Mouse (Mus musculus): ENCODE results near the gene Hapln2. TPM values are rescaled to one million over a fixed set of nuclear protein-coding genes. Genes with fewer than 3 reads are reported as not detected.

The Hapln2 gene
- polyA plus RNA-seq (2016; fragmentation: Nextera tagmentation; extraction: Ambion mirVana): 0.10 and 0.12 TPM in 2 replicates

- H3K9ac ChIP-seq (replicated peaks): no peak within 1 kb of the TSS
- H3K4me2 ChIP-seq: no peak within 1 kb of the TSS
- H3K4me1 ChIP-seq (replicated peaks): peaks cover 14% of the 10 kb centered on the region
- no peak for ATAC-seq (ENCODE audit: insufficient number of reproducible peaks, insufficient read depth, low FRiP score, low TSS enrichment, low read depth)
- H3K36me3 ChIP-seq: no peaks in the 10 kb centered on the region
- no peak within 1 kb of the TSS for H3K4me3 ChIP-seq (replicated peaks)
- WGBS: 59% methylated on average over 5 of the region's 5 CpGs
- H3K27me3 ChIP-seq: peaks cover 86% of the 10 kb centered on the region
- H3K27ac ChIP-seq: no peak within 1 kb of the TSS
- peaks cover 9% of the 10 kb centered on the region for H3K9me3 ChIP-seq
Observed at GRCm38 (mm10) chr3:88027434-88028186, at the start of gene Hapln2. Gene Hapln2 (minus strand): TSS chr3:88027583.

GRCm38 (mm10) chr3:88074766-88075165 is 47.4 kb upstream of the Hapln2 start:
- H3K9me3 ChIP-seq: no peaks in the 10 kb centered on the region
- H3K4me1 ChIP-seq (replicated peaks): no peaks in the 10 kb centered on the region
- H3K9ac ChIP-seq (replicated peaks): no peak overlapping the region
- WGBS: 68% methylated on average over 8 of the region's 8 CpGs
- no peak overlapping the region for H3K4me3 ChIP-seq (replicated peaks)
- H3K27ac ChIP-seq: no peak overlapping the region
- H3K27me3 ChIP-seq: 0 out of 2 replicates have a peak, but pooled peaks cover 17% of the 10 kb centered on the region
- ATAC-seq (ENCODE audit: insufficient number of reproducible peaks, insufficient read depth, low FRiP score, low TSS enrichment, low read depth): no peak
- no peak overlapping the region for H3K4me2 ChIP-seq
- H3K36me3 ChIP-seq: no peaks in the 10 kb centered on the region

GRCm38 (mm10) chr3:88074351-88074750 is 47.0 kb upstream of the Hapln2 start:
- Histone ChIP-seq H3K4me2 (no peak overlapping the region), H3K27ac (no peak overlapping the region), H3K9ac (replicated peaks) (no peak overlapping the region), H3K9me3 (no peaks in the 10 kb centered on the region), H3K27me3 (0 out of 2 replicates have a peak, but pooled peaks cover 17% of the 10 kb centered on the region), H3K36me3 (no peaks in the 10 kb centered on the region), H3K4me3 (replicated peaks) (no peak overlapping the region), H3K4me1 (replicated peaks) (no peaks in the 10 kb centered on the region)
- 72% methylated on average over 2 of the region's 2 CpGs for WGBS
- ATAC-seq (ENCODE audit: insufficient number of reproducible peaks, insufficient read depth, low FRiP score, low TSS enrichment, low read depth): no peak

GRCm38 (mm10) chr3:88073631-88074030 is 46.2 kb upstream of the Hapln2 start:
- Histone ChIP-seq H3K4me2 (no peak overlapping the region), H3K4me1 (replicated peaks) (0 out of 2 replicates have a peak, but pooled peaks cover under 1% of the 10 kb centered on the region), H3K27me3 (0 out of 2 replicates have a peak, but pooled peaks cover 17% of the 10 kb centered on the region), H3K4me3 (replicated peaks) (no peak overlapping the region), H3K36me3 (no peaks in the 10 kb centered on the region), H3K9ac (replicated peaks) (no peak overlapping the region), H3K9me3 (no peaks in the 10 kb centered on the region), H3K27ac (no peak overlapping the region)
- WGBS: 47% methylated on average over 2 of the region's 2 CpGs
- ATAC-seq (ENCODE audit: insufficient number of reproducible peaks, insufficient read depth, low FRiP score, low TSS enrichment, low read depth): no peak

- 5% methylated on average over 5 of the region's 5 CpGs for WGBS
Observed at GRCm38 (mm10) chr3:88071783-88072182, 44.4 kb upstream of the Hapln2 start.

GRCm38 (mm10) chr3:88068386-88068785 is 41.0 kb upstream of the Hapln2 start:
- Histone ChIP-seq H3K27me3 (0 out of 2 replicates have a peak, but pooled peaks cover 14% of the 10 kb centered on the region), H3K9me3 (no peaks in the 10 kb centered on the region), H3K4me2 (no peak overlapping the region), H3K9ac (replicated peaks) (no peak overlapping the region), H3K4me3 (replicated peaks) (no peak overlapping the region), H3K4me1 (replicated peaks) (0 out of 2 replicates have a peak, but pooled peaks cover 6% of the 10 kb centered on the region), H3K36me3 (no peaks in the 10 kb centered on the region), H3K27ac (no peak overlapping the region)
- WGBS: 25% methylated on average over 2 of the region's 2 CpGs
- ATAC-seq (ENCODE audit: insufficient number of reproducible peaks, insufficient read depth, low FRiP score, low TSS enrichment, low read depth): no peak

More at GRCm38 (mm10) chr3:88071783-88072182, 44.4 kb upstream of the Hapln2 start:
- Histone ChIP-seq H3K27ac (no peak overlapping the region), H3K9ac (replicated peaks) (no peak overlapping the region), H3K4me1 (replicated peaks) (0 out of 2 replicates have a peak, but pooled peaks cover 6% of the 10 kb centered on the region), H3K27me3 (0 out of 2 replicates have a peak, but pooled peaks cover 14% of the 10 kb centered on the region), H3K9me3 (no peaks in the 10 kb centered on the region), H3K4me2 (no peak overlapping the region), H3K4me3 (replicated peaks) (no peak overlapping the region), H3K36me3 (no peaks in the 10 kb centered on the region)
- peak; percentile 44; the same call in 1 of the 2 replicates for ATAC-seq (ENCODE audit: insufficient number of reproducible peaks, insufficient read depth, low FRiP score, low TSS enrichment, low read depth)

GRCm38 (mm10) chr3:88057902-88058696 is 30.7 kb upstream of the Hapln2 start, which contains the start of gene Naxe:
Gene Naxe (minus strand): TSS chr3:88058495.
- WGBS: 2% methylated on average over 60 of the region's 60 CpGs
- no peaks in the 10 kb centered on the region for H3K9me3 ChIP-seq
- ATAC-seq (ENCODE audit: insufficient number of reproducible peaks, insufficient read depth, low FRiP score, low TSS enrichment, low read depth): peak; percentile 93

GRCm38 (mm10) chr3:88057030-88057429 is 29.6 kb upstream of the Hapln2 start:
- H3K27ac ChIP-seq: no peak overlapping the region
- ATAC-seq (ENCODE audit: insufficient number of reproducible peaks, insufficient read depth, low FRiP score, low TSS enrichment, low read depth): no peak
- H3K27me3 ChIP-seq: no peaks in the 10 kb centered on the region
- H3K4me3 ChIP-seq (replicated peaks): peak overlapping the region; percentile 91
- H3K9ac ChIP-seq (replicated peaks): peak overlapping the region; percentile 91
- 88% methylated on average over 6 of the region's 6 CpGs for WGBS
- H3K9me3 ChIP-seq: no peaks in the 10 kb centered on the region
- H3K4me2 ChIP-seq: peak overlapping the region; percentile 87
- H3K36me3 ChIP-seq: peaks cover 50% of the 10 kb centered on the region
- peaks cover 13% of the 10 kb centered on the region for H3K4me1 ChIP-seq (replicated peaks)

More at GRCm38 (mm10) chr3:88057902-88058696, 30.7 kb upstream of the Hapln2 start, which contains the start of gene Naxe:
- Histone ChIP-seq H3K9ac (replicated peaks) (peak within 1 kb of the TSS; percentile 91), H3K4me3 (replicated peaks) (peak within 1 kb of the TSS; percentile 91), H3K4me1 (replicated peaks) (peaks cover 13% of the 10 kb centered on the region), H3K27me3 (no peaks in the 10 kb centered on the region), H3K27ac (peak within 1 kb of the TSS; percentile 84), H3K4me2 (peak within 1 kb of the TSS; percentile 87), H3K36me3 (peaks cover 40% of the 10 kb centered on the region)

GRCm38 (mm10) chr3:88049532-88049931 is 22.1 kb upstream of the Hapln2 start:
- H3K9ac ChIP-seq (replicated peaks): no peak overlapping the region
- H3K4me1 ChIP-seq (replicated peaks): no peaks in the 10 kb centered on the region
- H3K4me3 ChIP-seq (replicated peaks): no peak overlapping the region
- 85% methylated on average over 3 of the region's 3 CpGs for WGBS
- no peaks in the 10 kb centered on the region for H3K9me3 ChIP-seq
- ATAC-seq (ENCODE audit: insufficient number of reproducible peaks, insufficient read depth, low FRiP score, low TSS enrichment, low read depth): no peak
- H3K4me2 ChIP-seq: no peak overlapping the region
- H3K27me3 ChIP-seq: no peaks in the 10 kb centered on the region
- H3K36me3 ChIP-seq: peaks cover 49% of the 10 kb centered on the region
- H3K27ac ChIP-seq: no peak overlapping the region

- peak within 1 kb of the TSS; percentile 80 for H3K4me3 ChIP-seq (replicated peaks)
- WGBS: 10% methylated on average over 36 of the region's 36 CpGs
- ATAC-seq (ENCODE audit: insufficient number of reproducible peaks, insufficient read depth, low FRiP score, low TSS enrichment, low read depth): peak; percentile 78
- H3K36me3 ChIP-seq: peaks cover 3% of the 10 kb centered on the region; the same call in 1 of the 2 replicates
- H3K27me3 ChIP-seq: peaks cover 26% of the 10 kb centered on the region
- no peaks in the 10 kb centered on the region for H3K9me3 ChIP-seq
- peak within 1 kb of the TSS; percentile 79 for H3K4me2 ChIP-seq
- H3K27ac ChIP-seq: 0 out of 2 replicates have a peak within 1 kb of the TSS, but pooled peaks have one; percentile 4
- peaks cover 6% of the 10 kb centered on the region; the same call in 1 of the 2 replicates for H3K4me1 ChIP-seq (replicated peaks)
- H3K9ac ChIP-seq (replicated peaks): peak within 1 kb of the TSS; percentile 63
Observed at GRCm38 (mm10) chr3:88042661-88043421, 15.5 kb upstream of the Hapln2 start, which contains the start of gene Gpatch4. Gene Gpatch4 (plus strand): TSS chr3:88043108.
